Mouse (Mus musculus): ENCODE results near the gene Arl13b. TPM values are rescaled to one million over a fixed set of nuclear protein-coding genes. Genes with fewer than 3 reads are reported as not detected.
A peak's percentile ranks its signal among the peaks of the same experiment; 100 is the strongest.

Gene Arl13b
- total and polyA plus RNA-seq, 3 experiments, result 3.0 to 21.5 (median 15.6) TPM

- H3K9me3 ChIP-seq (replicated peaks), result no peaks in the 10 kb centered on the region
- TF ChIP-seq GATA2 (IDR thresholded peaks at IDR 0.05; ENCODE audit: borderline replicate concordance, low read depth, low read length), result no peak
- H3K36me3 ChIP-seq (replicated peaks), result peaks cover 60% of the 10 kb centered on the region
- H3K4me3 ChIP-seq (ENCODE audit: low read depth, low read length), result no peak overlapping the region
- peaks cover 27% of the 10 kb centered on the region for H3K4me1 ChIP-seq (ENCODE audit: insufficient read depth, low read depth, low read length)
- DNase-seq (ENCODE audit: low spot score) (peak; percentile 6), ATAC-seq (ENCODE audit: extremely low read depth, insufficient number of reproducible peaks, low FRiP score, poor library complexity, severe bottlenecking) (no peak)
- no peaks in the 10 kb centered on the region for H3K27me3 ChIP-seq (ENCODE audit: insufficient read depth, low read length)
These were observed 64.6 kb downstream of the Arl13b start for GRCm38 (mm10) chr16:62782229-62782628.

GRCm38 (mm10) chr16:62778282-62778681 lies 68.6 kb downstream of the Arl13b start:
- TF ChIP-seq POLR2AphosphoS5 (IDR thresholded peaks at IDR 0.05; ENCODE audit: insufficient replicate concordance, low read depth, low read length) (no peak), CTCF (IDR thresholded peaks at IDR 0.05; ENCODE audit: low read depth, low read length) (no peak), GATA1 (IDR thresholded peaks at IDR 0.05; ENCODE audit: borderline replicate concordance, low read length) (no peak), GATA2 (IDR thresholded peaks at IDR 0.05; ENCODE audit: borderline replicate concordance, low read depth, low read length) (no peak), TAL1 (conservative IDR thresholded peaks at IDR 0.05; ENCODE audit: low read depth, low read length) (no peak)
- H3K27me3 ChIP-seq (ENCODE audit: insufficient read depth, low read length), result no peaks in the 10 kb centered on the region
- ATAC-seq (ENCODE audit: extremely low read depth, insufficient number of reproducible peaks, low FRiP score, poor library complexity, severe bottlenecking) (no peak), DNase-seq (ENCODE audit: low spot score) (no peak)
- H3K4me3 ChIP-seq (ENCODE audit: low read depth, low read length), result no peak overlapping the region
- H3K9me3 ChIP-seq (replicated peaks), result no peaks in the 10 kb centered on the region
- H3K36me3 ChIP-seq (replicated peaks), result peaks cover 70% of the 10 kb centered on the region
- H3K4me1 ChIP-seq (ENCODE audit: insufficient read depth, low read depth, low read length), result peaks cover 6% of the 10 kb centered on the region

- H3K4me3 ChIP-seq (ENCODE audit: low read depth, low read length), result no peak overlapping the region
- DNase-seq (ENCODE audit: low spot score) (no peak), ATAC-seq (ENCODE audit: extremely low read depth, insufficient number of reproducible peaks, low FRiP score, poor library complexity, severe bottlenecking) (no peak)
- peaks cover 70% of the 10 kb centered on the region for H3K36me3 ChIP-seq (replicated peaks)
- H3K9me3 ChIP-seq (replicated peaks), result no peaks in the 10 kb centered on the region
- no peaks in the 10 kb centered on the region for H3K4me1 ChIP-seq (ENCODE audit: insufficient read depth, low read depth, low read length)
- H3K27me3 ChIP-seq (ENCODE audit: insufficient read depth, low read length), result no peaks in the 10 kb centered on the region
- TF ChIP-seq CTCF (IDR thresholded peaks at IDR 0.05; ENCODE audit: low read depth, low read length), result no peak
- no peak for TF ChIP-seq GATA1 (IDR thresholded peaks at IDR 0.05; ENCODE audit: borderline replicate concordance, low read length)
- no peak for TF ChIP-seq GATA2 (IDR thresholded peaks at IDR 0.05; ENCODE audit: borderline replicate concordance, low read depth, low read length)
- no peak for TF ChIP-seq TAL1 (conservative IDR thresholded peaks at IDR 0.05; ENCODE audit: low read depth, low read length)
- TF ChIP-seq POLR2AphosphoS5 (IDR thresholded peaks at IDR 0.05; ENCODE audit: insufficient replicate concordance, low read depth, low read length), result no peak
These were observed 70.8 kb downstream of the Arl13b start for GRCm38 (mm10) chr16:62776034-62776433.

GRCm38 (mm10) chr16:62773462-62773861 lies 73.4 kb downstream of the Arl13b start:
- Histone ChIP-seq H3K9me3 (replicated peaks) (no peaks in the 10 kb centered on the region), H3K4me1 (ENCODE audit: insufficient read depth, low read depth, low read length) (no peaks in the 10 kb centered on the region), H3K36me3 (replicated peaks) (peaks cover 73% of the 10 kb centered on the region), H3K4me3 (ENCODE audit: low read depth, low read length) (no peak overlapping the region), H3K27me3 (ENCODE audit: insufficient read depth, low read length) (no peaks in the 10 kb centered on the region)
- no peak for ATAC-seq (ENCODE audit: extremely low read depth, insufficient number of reproducible peaks, low FRiP score, poor library complexity, severe bottlenecking)
- TF ChIP-seq TAL1 (conservative IDR thresholded peaks at IDR 0.05; ENCODE audit: low read depth, low read length), result no peak
- no peak for DNase-seq (ENCODE audit: low spot score)

GRCm38 (mm10) chr16:62758340-62758739 lies 88.5 kb downstream of the Arl13b start:
- TF ChIP-seq CTCF (IDR thresholded peaks at IDR 0.05; ENCODE audit: low read depth, low read length), result no peak
- TF ChIP-seq POLR2AphosphoS5 (IDR thresholded peaks at IDR 0.05; ENCODE audit: insufficient replicate concordance, low read depth, low read length), result no peak
- no peak for TF ChIP-seq GATA1 (IDR thresholded peaks at IDR 0.05; ENCODE audit: borderline replicate concordance, low read length)
- TF ChIP-seq GATA2 (IDR thresholded peaks at IDR 0.05; ENCODE audit: borderline replicate concordance, low read depth, low read length), result no peak
- TF ChIP-seq TAL1 (conservative IDR thresholded peaks at IDR 0.05; ENCODE audit: low read depth, low read length), result no peak
- H3K9me3 ChIP-seq (replicated peaks), result 0 out of 2 replicates have a peak, but pooled peaks cover 4% of the 10 kb centered on the region
- peaks cover 62% of the 10 kb centered on the region for H3K36me3 ChIP-seq (replicated peaks)
- no peaks in the 10 kb centered on the region for H3K27me3 ChIP-seq (ENCODE audit: insufficient read depth, low read length)
- H3K4me1 ChIP-seq (ENCODE audit: insufficient read depth, low read depth, low read length), result no peaks in the 10 kb centered on the region
- H3K4me3 ChIP-seq (ENCODE audit: low read depth, low read length), result no peak overlapping the region
- DNase-seq (ENCODE audit: low spot score), result peak; percentile 9
- ATAC-seq (ENCODE audit: extremely low read depth, insufficient number of reproducible peaks, low FRiP score, poor library complexity, severe bottlenecking), result peak; percentile 87

GRCm38 (mm10) chr16:62755307-62755706 lies 91.5 kb downstream of the Arl13b start:
- ATAC-seq (ENCODE audit: extremely low read depth, insufficient number of reproducible peaks, low FRiP score, poor library complexity, severe bottlenecking), result no peak
- peaks cover 57% of the 10 kb centered on the region for H3K36me3 ChIP-seq (replicated peaks)
- no peak for TF ChIP-seq TAL1 (conservative IDR thresholded peaks at IDR 0.05; ENCODE audit: low read depth, low read length)
- no peak for TF ChIP-seq CTCF (IDR thresholded peaks at IDR 0.05; ENCODE audit: low read depth, low read length)
- TF ChIP-seq GATA1 (IDR thresholded peaks at IDR 0.05; ENCODE audit: borderline replicate concordance, low read length), result no peak
- no peak for TF ChIP-seq GATA2 (IDR thresholded peaks at IDR 0.05; ENCODE audit: borderline replicate concordance, low read depth, low read length)
- no peak for TF ChIP-seq POLR2AphosphoS5 (IDR thresholded peaks at IDR 0.05; ENCODE audit: insufficient replicate concordance, low read depth, low read length)
- H3K9me3 ChIP-seq (replicated peaks), result 0 out of 2 replicates have a peak, but pooled peaks cover 4% of the 10 kb centered on the region
- H3K4me3 ChIP-seq (ENCODE audit: low read depth, low read length), result no peak overlapping the region
- H3K4me1 ChIP-seq (ENCODE audit: insufficient read depth, low read depth, low read length), result no peaks in the 10 kb centered on the region
- H3K27me3 ChIP-seq (ENCODE audit: insufficient read depth, low read length), result no peaks in the 10 kb centered on the region
- no peak for DNase-seq (ENCODE audit: low spot score)

- H3K4me1 ChIP-seq (ENCODE audit: insufficient read depth, low read depth, low read length), result no peaks in the 10 kb centered on the region
- ATAC-seq (ENCODE audit: extremely low read depth, insufficient number of reproducible peaks, low FRiP score, poor library complexity, severe bottlenecking) (no peak), DNase-seq (ENCODE audit: low spot score) (no peak)
- peaks cover 45% of the 10 kb centered on the region for H3K36me3 ChIP-seq (replicated peaks)
- TF ChIP-seq GATA2 (IDR thresholded peaks at IDR 0.05; ENCODE audit: borderline replicate concordance, low read depth, low read length) (no peak), POLR2AphosphoS5 (IDR thresholded peaks at IDR 0.05; ENCODE audit: insufficient replicate concordance, low read depth, low read length) (no peak), GATA1 (IDR thresholded peaks at IDR 0.05; ENCODE audit: borderline replicate concordance, low read length) (no peak), CTCF (IDR thresholded peaks at IDR 0.05; ENCODE audit: low read depth, low read length) (no peak), TAL1 (conservative IDR thresholded peaks at IDR 0.05; ENCODE audit: low read depth, low read length) (no peak)
- no peak overlapping the region for H3K4me3 ChIP-seq (ENCODE audit: low read depth, low read length)
- H3K27me3 ChIP-seq (ENCODE audit: insufficient read depth, low read length), result no peaks in the 10 kb centered on the region
- H3K9me3 ChIP-seq (replicated peaks), result 0 out of 2 replicates have a peak, but pooled peaks cover 4% of the 10 kb centered on the region
These were observed 93.2 kb downstream of the Arl13b start for GRCm38 (mm10) chr16:62753597-62753996.
